Mouse (Mus musculus): ENCODE results near the gene Prdm11. TPM values are rescaled to one million over a fixed set of nuclear protein-coding genes. Genes with fewer than 3 reads are reported as not detected.

The Prdm11 gene
- total and polyA plus RNA-seq, 2 experiments from 2014 or later: 2.6 to 12.2 TPM

- 54% methylated on average over 8 of the region's 8 CpGs for WGBS
- H3K27me3 ChIP-seq (ENCODE audit: insufficient read depth, low read length): no peaks in the 10 kb centered on the region
- no peak for TF ChIP-seq CTCF (IDR thresholded peaks at IDR 0.05)
- H3K9me3 ChIP-seq (ENCODE audit: low read length): no peaks in the 10 kb centered on the region
- ATAC-seq (ENCODE audit: low FRiP score): no peak
- H3K4me2 ChIP-seq (ENCODE audit: low read depth, low read length, poor library complexity, severe bottlenecking): no peak overlapping the region
- peak; percentile 53 for DNase-seq (ENCODE audit: low spot score)
- no peak overlapping the region for H3K9ac ChIP-seq (replicated peaks; ENCODE audit: low read length, poor library complexity, severe bottlenecking)
- H3K4me1 ChIP-seq (ENCODE audit: insufficient read depth, low read length): no peaks in the 10 kb centered on the region
- H3K4me3 ChIP-seq (ENCODE audit: low read depth, low read length): no peak overlapping the region
- no peak overlapping the region for H3K27ac ChIP-seq (ENCODE audit: low read depth, low read length)
- no peaks in the 10 kb centered on the region for H3K36me3 ChIP-seq (ENCODE audit: insufficient read depth, low read length)
Observed at GRCm38 (mm10) chr2:93085291-93086027, 39.5 kb upstream of the Prdm11 start.

- H3K9ac ChIP-seq (replicated peaks; ENCODE audit: low read length, poor library complexity, severe bottlenecking): no peak overlapping the region
- DNase-seq (ENCODE audit: low spot score) (no peak), ATAC-seq (ENCODE audit: low FRiP score) (no peak)
Observed at GRCm38 (mm10) chr2:93084481-93084880, 38.5 kb upstream of the Prdm11 start.

GRCm38 (mm10) chr2:93083317-93083716, 37.4 kb upstream of the Prdm11 start:
- no peaks in the 10 kb centered on the region for H3K27me3 ChIP-seq (ENCODE audit: insufficient read depth, low read length)
- no peak overlapping the region for H3K4me2 ChIP-seq (ENCODE audit: low read depth, low read length, poor library complexity, severe bottlenecking)
- H3K9me3 ChIP-seq (ENCODE audit: low read length): no peaks in the 10 kb centered on the region
- TF ChIP-seq CTCF (IDR thresholded peaks at IDR 0.05): no peak
- ATAC-seq (ENCODE audit: low FRiP score) (no peak), DNase-seq (ENCODE audit: low spot score) (no peak)
- no peak overlapping the region for H3K27ac ChIP-seq (ENCODE audit: low read depth, low read length)
- H3K36me3 ChIP-seq (ENCODE audit: insufficient read depth, low read length): no peaks in the 10 kb centered on the region
- WGBS: 62% methylated on average over 4 of the region's 4 CpGs
- no peak overlapping the region for H3K4me3 ChIP-seq (ENCODE audit: low read depth, low read length)
- H3K9ac ChIP-seq (replicated peaks; ENCODE audit: low read length, poor library complexity, severe bottlenecking): no peak overlapping the region
- no peaks in the 10 kb centered on the region for H3K4me1 ChIP-seq (ENCODE audit: insufficient read depth, low read length)

More at GRCm38 (mm10) chr2:93084481-93084880, 38.5 kb upstream of the Prdm11 start:
- WGBS: 88% methylated on average over 5 of the region's 5 CpGs
- H3K36me3 ChIP-seq (ENCODE audit: insufficient read depth, low read length): no peaks in the 10 kb centered on the region
- no peak overlapping the region for H3K4me2 ChIP-seq (ENCODE audit: low read depth, low read length, poor library complexity, severe bottlenecking)
- no peak for TF ChIP-seq CTCF (IDR thresholded peaks at IDR 0.05)
- H3K27me3 ChIP-seq (ENCODE audit: insufficient read depth, low read length): no peaks in the 10 kb centered on the region
- H3K4me3 ChIP-seq (ENCODE audit: low read depth, low read length): no peak overlapping the region
- no peak overlapping the region for H3K27ac ChIP-seq (ENCODE audit: low read depth, low read length)
- no peaks in the 10 kb centered on the region for H3K4me1 ChIP-seq (ENCODE audit: insufficient read depth, low read length)
- no peaks in the 10 kb centered on the region for H3K9me3 ChIP-seq (ENCODE audit: low read length)

GRCm38 (mm10) chr2:93082846-93083245, 36.9 kb upstream of the Prdm11 start:
- H3K36me3 ChIP-seq (ENCODE audit: insufficient read depth, low read length): no peaks in the 10 kb centered on the region
- no peaks in the 10 kb centered on the region for H3K27me3 ChIP-seq (ENCODE audit: insufficient read depth, low read length)
- DNase-seq (ENCODE audit: low spot score) (no peak), ATAC-seq (ENCODE audit: low FRiP score) (no peak)
- H3K4me3 ChIP-seq (ENCODE audit: low read depth, low read length): no peak overlapping the region
- no peak for TF ChIP-seq CTCF (IDR thresholded peaks at IDR 0.05)
- no peak overlapping the region for H3K4me2 ChIP-seq (ENCODE audit: low read depth, low read length, poor library complexity, severe bottlenecking)
- no peak overlapping the region for H3K9ac ChIP-seq (replicated peaks; ENCODE audit: low read length, poor library complexity, severe bottlenecking)
- H3K4me1 ChIP-seq (ENCODE audit: insufficient read depth, low read length): no peaks in the 10 kb centered on the region
- H3K9me3 ChIP-seq (ENCODE audit: low read length): no peaks in the 10 kb centered on the region
- 60% methylated on average over 3 of the region's 3 CpGs for WGBS
- H3K27ac ChIP-seq (ENCODE audit: low read depth, low read length): no peak overlapping the region

GRCm38 (mm10) chr2:93080871-93081608, 35.1 kb upstream of the Prdm11 start:
- no peak overlapping the region for H3K9ac ChIP-seq (replicated peaks; ENCODE audit: low read length, poor library complexity, severe bottlenecking)
- DNase-seq (ENCODE audit: low spot score) (no peak), ATAC-seq (ENCODE audit: low FRiP score) (no peak)
- WGBS: 61% methylated on average over 5 of the region's 5 CpGs
- no peak overlapping the region for H3K4me2 ChIP-seq (ENCODE audit: low read depth, low read length, poor library complexity, severe bottlenecking)
- no peak overlapping the region for H3K27ac ChIP-seq (ENCODE audit: low read depth, low read length)
- H3K4me1 ChIP-seq (ENCODE audit: insufficient read depth, low read length): no peaks in the 10 kb centered on the region
- H3K4me3 ChIP-seq (ENCODE audit: low read depth, low read length): no peak overlapping the region
- H3K27me3 ChIP-seq (ENCODE audit: insufficient read depth, low read length): no peaks in the 10 kb centered on the region
- H3K9me3 ChIP-seq (ENCODE audit: low read length): no peaks in the 10 kb centered on the region
- H3K36me3 ChIP-seq (ENCODE audit: insufficient read depth, low read length): no peaks in the 10 kb centered on the region
- TF ChIP-seq CTCF (IDR thresholded peaks at IDR 0.05): no peak

- 86% methylated on average over 4 of the region's 4 CpGs for WGBS
- Histone ChIP-seq H3K9me3 (ENCODE audit: low read length) (no peaks in the 10 kb centered on the region), H3K36me3 (ENCODE audit: insufficient read depth, low read length) (no peaks in the 10 kb centered on the region), H3K4me1 (ENCODE audit: insufficient read depth, low read length) (no peaks in the 10 kb centered on the region), H3K27ac (ENCODE audit: low read depth, low read length) (no peak overlapping the region), H3K27me3 (ENCODE audit: insufficient read depth, low read length) (no peaks in the 10 kb centered on the region), H3K4me3 (ENCODE audit: low read depth, low read length) (no peak overlapping the region), H3K9ac (replicated peaks; ENCODE audit: low read length, poor library complexity, severe bottlenecking) (no peak overlapping the region), H3K4me2 (ENCODE audit: low read depth, low read length, poor library complexity, severe bottlenecking) (no peak overlapping the region)
- no peak for TF ChIP-seq CTCF (IDR thresholded peaks at IDR 0.05)
- ATAC-seq (ENCODE audit: low FRiP score) (no peak), DNase-seq (ENCODE audit: low spot score) (no peak)
Observed at GRCm38 (mm10) chr2:93079394-93079793, 33.4 kb upstream of the Prdm11 start.

Data from midbrain, postnatal 0 days (tissue).